Mouse (Mus musculus): Measurements from ENCODE around the gene Cxadr. TPM values are rescaled to one million over a fixed set of nuclear protein-coding genes. Genes with fewer than 3 reads are reported as not detected.

The Cxadr gene
- polyA plus RNA-seq (2015; fragmentation: Nextera tagmentation; extraction: Ambion mirVana), result 59.0 and 68.1 TPM in 2 replicates

- Histone ChIP-seq H3K9me3 (no peaks in the 10 kb centered on the region), H3K36me3 (no peaks in the 10 kb centered on the region), H3K27ac (peak within 1 kb of the TSS; percentile 89), H3K4me3 (replicated peaks) (peak within 1 kb of the TSS; percentile 72), H3K27me3 (replicated peaks) (0 out of 2 replicates have a peak, but pooled peaks cover 3% of the 10 kb centered on the region), H3K4me1 (0 out of 2 replicates have a peak, but pooled peaks cover 4% of the 10 kb centered on the region), H3K9ac (peak within 1 kb of the TSS; percentile 62), H3K4me2 (peak within 1 kb of the TSS; percentile 94)
- WGBS, result under 1% methylated on average over 34 of the region's 34 CpGs
- peak; percentile 92 for ATAC-seq (ENCODE audit: insufficient read depth, low FRiP score, low read depth)
Observed at GRCm38 (mm10) chr16:78301183-78301830, at the start of gene Cxadr. Cxadr (plus strand) TSS chr16:78301489.

GRCm38 (mm10) chr16:78258989-78259388, 42.3 kb upstream of the Cxadr start:
- Histone ChIP-seq H3K36me3 (no peaks in the 10 kb centered on the region), H3K27me3 (replicated peaks) (no peaks in the 10 kb centered on the region), H3K4me1 (no peaks in the 10 kb centered on the region), H3K4me3 (replicated peaks) (no peak overlapping the region), H3K9ac (no peak overlapping the region), H3K9me3 (no peaks in the 10 kb centered on the region), H3K4me2 (no peak overlapping the region), H3K27ac (no peak overlapping the region)
- WGBS, result 63% methylated on average over 4 of the region's 4 CpGs
- ATAC-seq (ENCODE audit: insufficient read depth, low FRiP score, low read depth), result no peak

- H3K9ac ChIP-seq, result no peak overlapping the region
- H3K4me1 ChIP-seq, result no peaks in the 10 kb centered on the region
- no peak overlapping the region for H3K4me2 ChIP-seq
- no peaks in the 10 kb centered on the region for H3K27me3 ChIP-seq (replicated peaks)
- H3K9me3 ChIP-seq, result no peaks in the 10 kb centered on the region
- H3K36me3 ChIP-seq, result no peaks in the 10 kb centered on the region
- H3K4me3 ChIP-seq (replicated peaks), result no peak overlapping the region
- ATAC-seq (ENCODE audit: insufficient read depth, low FRiP score, low read depth), result peak; percentile 78
- peak overlapping the region; percentile 77 for H3K27ac ChIP-seq
- WGBS, result 51% methylated on average over 10 of the region's 10 CpGs
Observed at GRCm38 (mm10) chr16:78260070-78260879, 41.0 kb upstream of the Cxadr start.

- WGBS, result 58% methylated on average over 3 of the region's 3 CpGs
Observed at GRCm38 (mm10) chr16:78261520-78261919, 39.8 kb upstream of the Cxadr start.

GRCm38 (mm10) chr16:78264442-78265150, 36.7 kb upstream of the Cxadr start:
- no peaks in the 10 kb centered on the region for H3K9me3 ChIP-seq
- H3K4me1 ChIP-seq, result 0 out of 2 replicates have a peak, but pooled peaks cover 6% of the 10 kb centered on the region
- H3K9ac ChIP-seq, result peak overlapping the region; percentile 30; the same call in 1 of the 2 replicates
- peak overlapping the region; percentile 85 for H3K27ac ChIP-seq
- H3K4me3 ChIP-seq (replicated peaks), result peak overlapping the region; percentile 32
- 0 out of 2 replicates have a peak, but pooled peaks have one; percentile 11 for ATAC-seq (ENCODE audit: insufficient read depth, low FRiP score, low read depth)
- H3K36me3 ChIP-seq, result no peaks in the 10 kb centered on the region
- WGBS, result 18% methylated on average over 16 of the region's 16 CpGs
- no peaks in the 10 kb centered on the region for H3K27me3 ChIP-seq (replicated peaks)
- H3K4me2 ChIP-seq, result peak overlapping the region; percentile 60

More at GRCm38 (mm10) chr16:78261520-78261919, 39.8 kb upstream of the Cxadr start:
- H3K4me2 ChIP-seq, result no peak overlapping the region
- peak overlapping the region; percentile 68; the same call in 1 of the 2 replicates for H3K27ac ChIP-seq
- no peaks in the 10 kb centered on the region for H3K27me3 ChIP-seq (replicated peaks)
- H3K9ac ChIP-seq, result no peak overlapping the region
- H3K4me1 ChIP-seq, result 0 out of 2 replicates have a peak, but pooled peaks cover 6% of the 10 kb centered on the region
- no peak overlapping the region for H3K4me3 ChIP-seq (replicated peaks)
- no peaks in the 10 kb centered on the region for H3K9me3 ChIP-seq
- no peaks in the 10 kb centered on the region for H3K36me3 ChIP-seq
- ATAC-seq (ENCODE audit: insufficient read depth, low FRiP score, low read depth), result no peak

- Histone ChIP-seq H3K4me3 (replicated peaks) (peak overlapping the region; percentile 32), H3K4me2 (peak overlapping the region; percentile 60), H3K9ac (no peak overlapping the region), H3K27ac (peak overlapping the region; percentile 85), H3K4me1 (0 out of 2 replicates have a peak, but pooled peaks cover 6% of the 10 kb centered on the region), H3K9me3 (no peaks in the 10 kb centered on the region), H3K36me3 (no peaks in the 10 kb centered on the region), H3K27me3 (replicated peaks) (no peaks in the 10 kb centered on the region)
- peak; percentile 85 for ATAC-seq (ENCODE audit: insufficient read depth, low FRiP score, low read depth)
- whole genome bisulfite sequencing, result 1% methylated on average over 7 of the region's 7 CpGs
Observed at GRCm38 (mm10) chr16:78265151-78265590, 36.1 kb upstream of the Cxadr start.

GRCm38 (mm10) chr16:78265826-78266225, 35.5 kb upstream of the Cxadr start:
- no peak overlapping the region for H3K4me2 ChIP-seq
- 39% methylated on average over 11 of the region's 11 CpGs for WGBS
- no peak overlapping the region for H3K4me3 ChIP-seq (replicated peaks)
- H3K9me3 ChIP-seq, result no peaks in the 10 kb centered on the region
- no peak for ATAC-seq (ENCODE audit: insufficient read depth, low FRiP score, low read depth)
- H3K27ac ChIP-seq, result peak overlapping the region; percentile 61
- H3K9ac ChIP-seq, result no peak overlapping the region
- 0 out of 2 replicates have a peak, but pooled peaks cover 6% of the 10 kb centered on the region for H3K4me1 ChIP-seq
- no peaks in the 10 kb centered on the region for H3K27me3 ChIP-seq (replicated peaks)
- no peaks in the 10 kb centered on the region for H3K36me3 ChIP-seq

- H3K4me1 ChIP-seq, result 0 out of 2 replicates have a peak, but pooled peaks cover 6% of the 10 kb centered on the region
- H3K4me3 ChIP-seq (replicated peaks), result no peak overlapping the region
- H3K36me3 ChIP-seq, result no peaks in the 10 kb centered on the region
- no peak overlapping the region for H3K4me2 ChIP-seq
- H3K27ac ChIP-seq, result peak overlapping the region; percentile 79
- peak; percentile 24; the same call in 1 of the 2 replicates for ATAC-seq (ENCODE audit: insufficient read depth, low FRiP score, low read depth)
- no peaks in the 10 kb centered on the region for H3K9me3 ChIP-seq
- no peak overlapping the region for H3K9ac ChIP-seq
- no peaks in the 10 kb centered on the region for H3K27me3 ChIP-seq (replicated peaks)
Observed at GRCm38 (mm10) chr16:78267453-78267852, 33.8 kb upstream of the Cxadr start.

GRCm38 (mm10) chr16:78268167-78268566, 33.1 kb upstream of the Cxadr start:
- no peak overlapping the region for H3K4me3 ChIP-seq (replicated peaks)
- no peak overlapping the region for H3K9ac ChIP-seq
- WGBS, result 63% methylated on average over 3 of the region's 3 CpGs
- no peak for ATAC-seq (ENCODE audit: insufficient read depth, low FRiP score, low read depth)
- no peaks in the 10 kb centered on the region for H3K27me3 ChIP-seq (replicated peaks)
- H3K36me3 ChIP-seq, result no peaks in the 10 kb centered on the region
- H3K9me3 ChIP-seq, result no peaks in the 10 kb centered on the region
- H3K4me1 ChIP-seq, result 0 out of 2 replicates have a peak, but pooled peaks cover 6% of the 10 kb centered on the region
- H3K4me2 ChIP-seq, result no peak overlapping the region
- no peak overlapping the region; the same call in 1 of the 2 replicates for H3K27ac ChIP-seq

GRCm38 (mm10) chr16:78274825-78275455, 26.3 kb upstream of the Cxadr start:
- Histone ChIP-seq H3K36me3 (no peaks in the 10 kb centered on the region), H3K27me3 (replicated peaks) (no peaks in the 10 kb centered on the region), H3K9ac (no peak overlapping the region), H3K9me3 (no peaks in the 10 kb centered on the region), H3K4me2 (no peak overlapping the region), H3K27ac (no peak overlapping the region), H3K4me3 (replicated peaks) (no peak overlapping the region), H3K4me1 (no peaks in the 10 kb centered on the region)
- 77% methylated on average over 9 of the region's 9 CpGs for WGBS
- ATAC-seq (ENCODE audit: insufficient read depth, low FRiP score, low read depth), result no peak

GRCm38 (mm10) chr16:78277567-78277966, 23.7 kb upstream of the Cxadr start:
- Histone ChIP-seq H3K4me3 (replicated peaks) (no peak overlapping the region), H3K27ac (no peak overlapping the region), H3K4me2 (no peak overlapping the region), H3K27me3 (replicated peaks) (no peaks in the 10 kb centered on the region), H3K9me3 (no peaks in the 10 kb centered on the region), H3K36me3 (no peaks in the 10 kb centered on the region), H3K4me1 (no peaks in the 10 kb centered on the region), H3K9ac (no peak overlapping the region)
- ATAC-seq (ENCODE audit: insufficient read depth, low FRiP score, low read depth), result no peak
- 62% methylated on average over 4 of the region's 4 CpGs for whole genome bisulfite sequencing
